Mouse (Mus musculus) cerebellum, adult (tissue): ENCODE results near the gene Rps5.
A peak's percentile ranks its signal among the peaks of the same experiment; 100 is the strongest.
"Not testable (repeated sequence)": the region's sequence is repeated elsewhere in the genome, so short reads cannot be mapped to it uniquely, and the experiment has no call there.

Experiments used
- ATAC-seq: cut with Nextera tagmentation; 2 replicates; pipeline ENCODE4 v1.9.2; 2017; ENCODE audit warnings: mild to moderate bottlenecking, moderate library complexity, mixed read lengths; ENCODE audit not compliant: insufficient number of reproducible peaks, low FRiP score, low TSS enrichment

Rps5 gene

DNA sequence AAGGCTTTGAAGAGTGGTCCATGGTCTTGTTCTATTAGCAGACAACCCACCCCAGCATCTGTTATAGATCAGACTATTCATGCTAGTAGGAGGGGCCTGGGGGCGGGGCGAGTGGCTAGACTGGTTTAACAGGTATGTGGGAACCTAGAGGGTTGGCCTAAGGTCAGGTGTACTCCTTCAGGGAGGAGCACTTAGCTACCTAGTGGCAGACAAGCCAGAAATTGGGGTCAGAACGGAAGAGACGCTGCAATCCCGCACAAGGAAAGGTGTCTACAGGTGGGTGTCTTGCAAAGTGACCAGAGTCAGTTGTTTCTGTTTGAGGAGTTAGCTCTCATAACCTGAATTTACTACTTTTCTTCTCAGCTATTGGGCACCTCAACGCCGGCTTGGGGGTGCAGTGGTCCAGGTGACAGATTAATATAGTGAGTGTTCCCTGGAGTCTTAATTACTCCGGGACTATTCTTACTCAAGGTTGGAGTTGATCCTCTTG, 5.1 kb downstream of the Rps5 start, which contains the start of gene Rnf225:
Rnf225 (plus strand) TSS at position 226 of the 490 bp plus-strand sequence.
- no peak for ATAC-seq

DNA sequence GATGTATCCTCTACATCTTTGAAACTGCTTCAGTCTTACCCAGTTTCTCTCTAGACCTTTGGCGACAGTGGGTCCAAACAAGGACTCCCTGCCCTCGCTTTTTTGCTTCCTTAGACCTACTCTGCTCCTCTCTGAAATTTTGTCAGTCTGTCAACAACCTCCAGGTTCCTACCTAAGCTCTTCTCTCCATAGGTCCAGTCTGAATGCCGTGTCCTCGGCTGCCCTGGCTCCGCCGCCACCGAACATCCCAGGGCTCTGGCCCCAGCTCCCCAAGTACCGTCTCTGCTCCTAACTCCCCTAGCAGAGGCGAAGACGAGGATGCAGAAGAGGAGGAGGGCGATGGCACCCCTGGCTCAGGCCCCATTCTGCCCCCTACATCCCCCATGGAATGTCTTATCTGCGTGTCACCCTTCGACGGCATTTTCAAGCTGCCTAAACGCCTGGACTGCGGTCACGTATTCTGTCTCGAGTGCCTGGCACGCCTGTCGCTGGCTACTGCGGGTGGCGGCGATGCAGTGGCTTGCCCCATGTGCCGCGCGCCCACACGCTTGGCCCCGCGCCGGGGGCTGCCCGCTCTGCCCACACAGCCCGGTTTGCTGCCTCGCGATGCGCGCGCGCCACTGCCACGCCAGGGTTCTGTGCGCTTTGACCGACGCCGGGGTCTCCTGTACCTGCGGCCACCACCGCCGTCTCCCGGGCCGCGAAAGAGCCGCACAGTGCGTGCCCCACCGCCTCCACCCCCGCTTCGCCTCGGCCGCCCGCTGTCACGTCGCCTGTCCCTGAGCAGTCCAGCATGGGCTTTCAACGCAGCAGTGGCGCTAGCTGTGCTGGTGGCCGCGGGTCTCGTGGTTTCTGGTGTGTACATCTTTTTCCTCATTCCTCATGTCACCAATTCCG, 5.9 kb downstream of the Rps5 start:
- ATAC-seq: peak; percentile 61; the same call in 1 of the 2 replicates

DNA sequence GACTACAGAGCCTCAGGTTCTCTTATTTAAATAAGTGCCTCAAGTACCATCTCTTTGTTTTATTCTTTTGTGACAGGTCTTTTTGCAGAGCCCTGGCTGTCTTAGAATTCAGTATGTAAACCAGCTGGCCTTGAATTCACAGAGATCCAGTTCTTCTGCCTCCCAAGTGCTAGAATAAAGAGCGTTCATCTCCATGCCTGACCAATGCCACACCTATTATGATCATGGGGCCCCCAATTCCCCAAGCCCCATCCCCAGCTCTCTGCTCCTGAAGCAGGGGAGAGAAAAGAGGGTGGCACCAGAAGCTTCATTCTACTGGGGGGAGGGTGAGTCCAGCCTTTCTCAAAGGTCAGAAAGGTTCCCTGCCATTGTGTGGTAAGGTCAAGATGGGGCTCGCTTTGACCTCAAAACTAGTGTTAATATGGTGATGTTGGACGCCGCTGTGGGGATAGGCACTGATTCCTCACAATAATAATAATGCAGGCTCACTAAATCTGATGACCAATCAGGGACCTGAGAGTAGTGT, 11.6 kb downstream of the Rps5 start:
- no peak for ATAC-seq

GRCm38 (mm10) chr7:12934808-12935207, 12.7 kb downstream of the Rps5 start:
- ATAC-seq: no peak

DNA sequence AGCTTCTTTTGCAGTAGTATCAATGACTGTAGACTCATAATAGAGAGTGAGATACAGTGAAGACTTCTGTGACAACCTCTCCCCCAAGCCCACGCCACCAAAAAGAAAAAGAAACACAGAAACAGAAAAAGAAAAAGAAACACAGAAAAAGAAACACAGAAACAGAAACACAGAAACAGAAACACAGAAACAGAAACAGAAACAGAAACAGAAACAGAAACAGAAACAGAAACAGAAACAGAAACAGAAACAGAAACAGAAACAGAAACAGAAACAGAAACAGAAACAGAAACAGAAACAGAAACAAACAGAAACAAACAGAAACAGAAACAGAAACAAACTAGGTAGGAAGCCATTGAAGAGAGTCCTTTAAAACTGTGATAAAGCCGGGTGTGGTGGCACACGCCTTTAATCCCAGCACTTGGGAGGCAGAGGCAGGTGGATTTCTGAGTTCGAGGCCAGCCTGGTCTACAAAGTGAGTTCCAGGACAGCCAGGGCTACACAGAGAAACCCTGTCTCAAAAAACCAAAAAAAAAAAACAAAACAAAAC, 15.2 kb downstream of the Rps5 start:
- not testable (repeated sequence) for ATAC-seq

DNA sequence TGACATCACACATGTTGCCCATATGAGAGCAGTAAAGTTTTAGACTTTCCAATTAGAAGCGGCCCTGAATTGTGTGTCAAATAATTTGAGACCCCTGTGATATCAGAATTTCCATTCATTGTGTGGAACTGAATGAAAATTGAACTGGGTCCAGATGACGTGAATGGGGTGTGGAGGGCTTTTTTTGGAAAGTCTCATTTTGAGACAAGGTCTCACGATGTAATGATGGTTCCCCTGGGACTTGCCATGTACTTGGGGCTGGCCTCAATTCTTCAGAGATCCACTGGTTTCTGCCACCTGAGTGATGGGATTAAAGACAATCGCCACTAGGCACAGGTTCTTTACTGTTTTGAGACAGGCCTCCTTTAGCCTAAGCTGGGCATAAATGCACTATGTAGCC, 18.5 kb downstream of the Rps5 start:
- no peak for ATAC-seq

DNA sequence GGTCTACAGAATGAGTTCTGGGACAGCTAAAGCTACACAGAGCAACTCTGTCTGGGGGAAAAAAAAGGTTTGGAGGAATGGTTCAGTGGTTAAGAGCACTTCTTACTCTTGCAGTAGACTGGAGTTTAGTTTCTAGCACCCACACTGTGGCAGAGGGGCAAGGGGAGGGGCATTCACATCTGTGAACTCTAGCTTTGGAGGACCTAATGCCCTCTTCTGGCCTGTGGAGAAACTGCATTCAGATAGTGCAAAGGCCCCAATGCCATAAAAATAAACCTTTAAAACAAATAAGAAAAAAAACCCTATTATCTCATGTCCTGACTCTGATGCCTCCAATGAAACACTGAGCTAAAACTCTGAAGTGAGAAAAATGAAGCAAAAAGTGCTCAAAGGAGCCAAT, 21.4 kb downstream of the Rps5 start:
- ATAC-seq: no peak

GRCm38 (mm10) chr7:12949032-12949871, 27.2 kb downstream of the Rps5 start:
- ATAC-seq: peak; percentile 99

GRCm38 (mm10) chr7:12949872-12950229, 27.8 kb downstream of the Rps5 start:
- ATAC-seq: no peak

DNA sequence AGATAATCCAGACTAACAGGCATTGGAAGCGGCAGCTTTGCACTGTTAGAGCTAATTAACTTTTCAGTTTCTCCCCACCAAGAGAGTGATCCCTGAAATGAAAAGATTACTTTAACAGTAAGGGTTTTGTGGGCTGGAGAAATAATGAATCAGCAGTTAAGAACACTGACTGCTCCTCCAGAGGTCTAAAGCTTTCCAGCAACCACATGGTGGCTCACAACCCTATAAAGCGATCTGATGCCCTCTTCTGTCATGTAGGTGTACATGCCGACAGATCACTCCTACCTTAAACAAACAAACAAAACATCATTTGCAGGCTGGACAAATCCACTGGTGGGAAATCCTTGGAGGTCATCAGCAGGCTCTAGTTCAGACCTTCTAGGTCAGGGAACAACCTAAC, 32.8 kb downstream of the Rps5 start:
- ATAC-seq: no peak

DNA sequence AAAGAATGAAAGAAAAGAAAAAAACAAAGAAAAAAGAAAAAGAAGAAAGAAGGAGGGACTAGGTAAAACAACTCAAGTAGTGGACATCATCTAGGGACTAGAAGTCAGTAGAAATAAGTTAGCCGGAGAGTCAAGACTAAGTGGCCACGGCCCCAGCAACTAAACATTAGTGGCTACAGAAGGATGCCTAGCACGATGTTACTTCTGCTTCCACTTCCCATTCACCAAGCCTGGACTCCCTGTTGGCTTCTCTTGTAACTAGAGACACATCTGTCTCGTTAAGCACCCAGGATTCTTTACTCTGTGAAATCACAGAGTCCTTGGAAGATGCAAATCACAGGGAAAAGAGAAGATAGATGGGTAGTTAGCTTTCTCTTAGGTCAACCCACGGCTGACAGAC, 35.4 kb downstream of the Rps5 start:
- no peak for ATAC-seq

DNA sequence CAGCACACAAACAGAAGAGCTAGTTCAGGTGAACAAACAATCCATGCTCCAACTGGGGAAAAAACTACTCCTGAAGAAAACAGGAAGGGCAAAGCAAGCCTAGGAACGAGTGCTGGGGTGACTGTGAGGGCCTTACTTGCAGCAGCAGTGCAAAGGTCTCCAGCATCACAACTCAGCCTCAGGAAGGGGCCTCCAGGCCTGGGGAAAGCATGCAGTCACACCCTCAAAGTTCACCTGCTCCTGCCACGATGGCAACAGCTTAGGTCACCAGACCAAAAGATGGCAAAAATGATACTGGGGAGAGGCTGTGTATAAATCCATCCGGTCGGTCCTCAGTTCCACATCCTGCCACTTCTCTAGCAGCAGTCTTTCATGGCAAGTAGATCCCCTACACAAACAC, 36.9 kb downstream of the Rps5 start:
- ATAC-seq: no peak

GRCm38 (mm10) chr7:12959718-12960117, 37.6 kb downstream of the Rps5 start:
- ATAC-seq: no peak

DNA sequence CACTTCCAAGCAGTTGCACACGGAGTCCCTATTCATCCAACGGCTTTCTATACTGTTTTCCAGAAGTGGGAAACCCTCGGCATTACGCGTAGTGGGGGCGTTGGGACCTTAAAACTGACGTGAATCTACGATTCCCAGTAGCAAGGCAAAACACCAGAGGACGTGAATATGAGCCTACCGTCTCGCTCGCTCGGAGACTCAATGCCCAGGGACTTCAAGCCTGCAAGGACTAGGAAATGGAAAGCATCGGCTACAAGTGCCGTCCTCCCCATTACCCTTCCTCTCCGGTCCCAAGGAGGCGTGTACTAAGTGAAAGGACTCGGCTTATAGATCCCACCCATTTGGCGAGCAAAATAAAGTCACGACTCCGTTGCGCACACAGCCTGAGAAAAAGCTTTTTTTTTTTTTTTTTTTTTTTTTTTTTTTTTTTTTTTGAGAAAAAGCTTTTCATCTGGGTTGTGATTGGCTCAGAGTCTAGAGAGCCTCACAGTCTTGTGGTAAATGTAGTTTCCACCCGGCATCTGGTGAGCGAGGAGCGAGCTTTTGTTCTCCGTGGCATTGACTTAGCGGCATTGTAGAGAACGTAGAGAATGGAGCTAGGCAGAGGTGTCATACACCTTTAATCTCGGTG, 39.5 kb downstream of the Rps5 start:
- ATAC-seq: 0 out of 2 replicates have a peak, but pooled peaks have one; percentile 46

DNA sequence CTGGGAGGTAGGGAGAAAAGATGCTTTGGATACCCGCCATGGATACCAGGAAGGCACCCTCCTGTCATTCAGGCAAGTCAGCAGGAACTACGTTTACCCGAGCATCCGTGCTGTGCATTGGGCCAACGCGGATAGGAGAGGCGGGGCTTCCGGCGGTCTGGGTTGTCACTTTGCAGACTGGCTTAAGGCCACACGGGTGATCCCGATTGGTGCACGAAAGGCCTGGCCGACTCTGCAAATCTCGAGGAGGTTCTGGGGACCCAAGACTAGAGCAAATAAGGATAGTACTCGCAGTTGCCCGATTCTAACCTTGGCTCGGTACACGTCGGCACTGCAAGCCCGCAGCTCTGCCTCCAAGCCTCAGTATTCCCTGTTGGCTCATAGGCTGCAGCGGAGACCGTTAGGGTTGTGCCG, 43.6 kb downstream of the Rps5 start, which contains the start of gene Zfp324:
Zfp324 (plus strand) TSS at position 161 of the 414 bp plus-strand sequence.
- peak; percentile 87 for ATAC-seq

- ATAC-seq: peak; percentile 48
These were observed 44.2 kb downstream of the Rps5 start for GRCm38 (mm10) chr7:12966104-12966845.

DNA sequence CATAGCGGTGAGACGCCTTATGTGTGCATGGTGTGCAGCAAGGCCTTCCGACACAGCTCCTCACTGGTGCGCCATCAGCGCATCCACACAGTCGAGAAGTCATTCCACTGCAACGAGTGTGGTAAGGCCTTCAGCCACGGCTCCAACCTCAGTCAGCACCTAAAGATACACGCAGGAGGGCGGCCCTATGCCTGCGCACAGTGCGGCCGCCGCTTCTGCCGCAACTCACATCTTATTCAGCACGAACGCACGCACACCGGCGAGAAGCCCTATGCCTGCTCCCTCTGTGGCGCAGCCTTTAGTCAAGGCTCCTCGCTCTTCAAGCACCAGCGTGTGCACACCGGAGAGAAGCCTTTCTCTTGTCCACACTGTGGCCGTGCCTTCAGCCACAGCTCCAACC, 48.8 kb downstream of the Rps5 start:
- ATAC-seq: no peak
